Mouse (Mus musculus): ENCODE measurements around the gene Olfr703.

Olfr703 gene

GRCm38 (mm10) chr7:106843060-106843459 lies at the start of gene Olfr703:
Olfr703 (plus strand) TSS chr7:106843360.
- in situ Hi-C loops (cut with MboI) = no loop called here

GRCm38 (mm10) chr7:106808734-106809133 lies 34.4 kb upstream of the Olfr703 start, which contains the start of gene Olfr700:
Olfr700 (minus strand) TSS chr7:106808834.
- in situ Hi-C loops (cut with MboI) = no loop called here

- in situ Hi-C loops (cut with MboI) = no loop called here
Observed at GRCm38 (mm10) chr7:106813829-106814228, 29.3 kb upstream of the Olfr703 start, which contains the start of gene Olfr701. Olfr701 (plus strand) TSS chr7:106814129.

GRCm38 (mm10) chr7:106815775-106816174 lies 27.4 kb upstream of the Olfr703 start:
- in situ Hi-C loops (cut with MboI) = no loop called here

- in situ Hi-C loops (cut with MboI) = no loop called here
Observed at GRCm38 (mm10) chr7:106818414-106818813, 24.7 kb upstream of the Olfr703 start.

GRCm38 (mm10) chr7:106833793-106834192 lies 9.4 kb upstream of the Olfr703 start, which contains the start of gene Olfr702:
Olfr702 (minus strand) TSS chr7:106833893.
- in situ Hi-C loops (cut with MboI) = no loop called here

- in situ Hi-C loops (cut with MboI) = no loop called here
Observed at GRCm38 (mm10) chr7:106862885-106863284, 19.7 kb downstream of the Olfr703 start, which contains the start of gene Olfr704. Olfr704 (plus strand) TSS chr7:106863185.

- in situ Hi-C loops (cut with MboI) = no loop called here
Observed at GRCm38 (mm10) chr7:106876791-106877190, 33.6 kb downstream of the Olfr703 start, which contains the start of gene Olfr705. Olfr705 (minus strand) TSS chr7:106876891.

GRCm38 (mm10) chr7:106888062-106888461 lies 44.9 kb downstream of the Olfr703 start, which contains the start of gene Olfr706:
Olfr706 (minus strand) TSS chr7:106888162.
- in situ Hi-C loops (cut with MboI) = no loop called here
